ENCODE assay signal across 25 mouse cellular contexts in genomic region chr10:60432679-60433078, GRCm38 (mm10). TPM values are rescaled to one million over a fixed set of nuclear protein-coding genes. Genes with fewer than 3 reads are reported as not detected.
A peak's percentile ranks its signal among the peaks of the same experiment; 100 is the strongest.
DNase-seq lines count a peak whose midpoint lies in the region; ATAC-seq and TF ChIP-seq lines count a peak whose summit lies in the region.
"Had no signal": no experiment of that assay in that cellular context is flagged by ENCODE, and none has a peak within 500 bp of the region (broad histone marks: within the 10 kb centered on the region; RNA-seq: fewer than 3 reads in every experiment).

No protein-coding gene starts in this region.

- H3K9me3 ChIP-seq in embryonic facial prominence, embryonic 14.5 days (ENCODE audit: control insufficient read depth, low read length): no peaks in the 10 kb centered on the region
- no peaks in the 10 kb centered on the region for H3K9me3 ChIP-seq in embryonic facial prominence, embryonic 10.5 days
- H3K9me3 ChIP-seq in limb, embryonic 13.5 days: no peaks in the 10 kb centered on the region
- no peaks in the 10 kb centered on the region for H3K9me3 ChIP-seq in limb, embryonic 10.5 days (replicated peaks)
- no peaks in the 10 kb centered on the region for H3K9me3 ChIP-seq in limb, embryonic 14.5 days (ENCODE audit: control insufficient read depth, low read length)
- H3K9me3 ChIP-seq: embryonic facial prominence, embryonic 13.5 days; forebrain, embryonic 13.5 days; forebrain, embryonic 15.5 days had no signal

- H3K36me3 ChIP-seq in embryonic facial prominence, embryonic 14.5 days (ENCODE audit: control insufficient read depth, insufficient read depth, low read length): no peaks in the 10 kb centered on the region
- H3K36me3 ChIP-seq in embryonic facial prominence, embryonic 10.5 days (replicated peaks): no peaks in the 10 kb centered on the region
- no peaks in the 10 kb centered on the region for H3K36me3 ChIP-seq in limb, embryonic 13.5 days
- no peaks in the 10 kb centered on the region for H3K36me3 ChIP-seq in limb, embryonic 10.5 days
- H3K36me3 ChIP-seq in limb, embryonic 14.5 days (ENCODE audit: control insufficient read depth, insufficient read depth, low read length): no peaks in the 10 kb centered on the region
- H3K36me3 ChIP-seq: embryonic facial prominence, embryonic 13.5 days; forebrain, embryonic 15.5 days; G1E had no signal

- no peaks in the 10 kb centered on the region for H3K27me3 ChIP-seq in embryonic facial prominence, embryonic 14.5 days (replicated peaks; ENCODE audit: control insufficient read depth, insufficient read depth, low read length)
- H3K27me3 ChIP-seq in embryonic facial prominence, embryonic 10.5 days (replicated peaks; ENCODE audit: low read depth, poor library complexity, severe bottlenecking): peaks cover 8% of the 10 kb centered on the region; the same call in 1 of the 2 replicates
- 0 out of 2 replicates have a peak, but pooled peaks cover 7% of the 10 kb centered on the region for H3K27me3 ChIP-seq in limb, embryonic 13.5 days
- 0 out of 2 replicates have a peak, but pooled peaks cover 4% of the 10 kb centered on the region for H3K27me3 ChIP-seq in limb, embryonic 10.5 days (ENCODE audit: low read depth, poor library complexity, severe bottlenecking)
- H3K27me3 ChIP-seq in limb, embryonic 14.5 days (ENCODE audit: control insufficient read depth, insufficient read depth, low read length): no peaks in the 10 kb centered on the region
- H3K27me3 ChIP-seq: forebrain, embryonic 15.5 days had no signal

- no peak overlapping the region for H3K9ac ChIP-seq in embryonic facial prominence, embryonic 14.5 days (ENCODE audit: low read depth, low read length)
- no peak overlapping the region for H3K9ac ChIP-seq in limb, embryonic 13.5 days
- H3K9ac ChIP-seq in limb, embryonic 14.5 days (ENCODE audit: low read depth, low read length, severe bottlenecking): no peak overlapping the region
- H3K9ac ChIP-seq: embryonic facial prominence, embryonic 13.5 days; forebrain, embryonic 13.5 days; forebrain, embryonic 15.5 days; forebrain, postnatal 0 days had no signal

- 27% methylated on average over 4 of the region's 4 CpGs for WGBS in embryonic facial prominence, embryonic 14.5 days
- WGBS in embryonic facial prominence, embryonic 10.5 days: 27% methylated on average over 4 of the region's 4 CpGs
- 23% methylated on average over 4 of the region's 4 CpGs for WGBS in limb, embryonic 13.5 days
- 32% methylated on average over 4 of the region's 4 CpGs for WGBS in limb, embryonic 10.5 days
- 18% methylated on average over 4 of the region's 4 CpGs for WGBS in limb, embryonic 14.5 days

- peak; percentile 53; the same call in 1 of the 2 replicates for ATAC-seq in embryonic facial prominence, embryonic 14.5 days (ENCODE audit: low read depth)
- peak; percentile 61; the same call in 1 of the 2 replicates for ATAC-seq in limb, embryonic 13.5 days (ENCODE audit: low FRiP score, low read depth)
- peak; percentile 41; the same call in 1 of the 2 replicates for ATAC-seq in limb, embryonic 14.5 days (ENCODE audit: low FRiP score, low read depth)
- ATAC-seq in monocyte, adult 5-6 weeks (replicated peaks; ENCODE audit: insufficient number of reproducible peaks, low FRiP score, low TSS enrichment, poor library complexity, severe bottlenecking): no peak
- ATAC-seq: activated CD4-positive, CD25-positive, alpha-beta regulatory T cell, adult 4 months; CD4-positive, CD25-positive, alpha-beta regulatory T cell, adult 4 months; forebrain, embryonic 13.5 days; forebrain, embryonic 15.5 days; forebrain, postnatal 0 days; Patski had no signal

- peak; percentile 11 for DNase-seq in embryonic facial prominence, embryonic 14.5 days (ENCODE audit: low spot score)
- no peak for DNase-seq in embryonic facial prominence, embryonic 10.5 days (ENCODE audit: low spot score)
- no peak for DNase-seq in limb, embryonic 10.5 days (ENCODE audit: low spot score)
- no peak for DNase-seq in limb, embryonic 14.5 days (ENCODE audit: low spot score)
- DNase-seq: adrenal gland, adult 8-10 months; adrenal gland, postnatal 14 days; adrenal gland, postnatal 36 days; B cell, adult 2 months; cerebellum, adult 11-12 months; cerebellum, adult 2 months; cerebellum, adult 9-10 months; cerebellum, postnatal 10 days; cerebellum, postnatal 25 days; forebrain, postnatal 0 days had no signal

- H3K4me3 ChIP-seq in embryonic facial prominence, embryonic 14.5 days (ENCODE audit: low read depth, low read length): no peak overlapping the region
- no peak overlapping the region for H3K4me3 ChIP-seq in embryonic facial prominence, embryonic 10.5 days
- H3K4me3 ChIP-seq in limb, embryonic 13.5 days: no peak overlapping the region
- no peak overlapping the region for H3K4me3 ChIP-seq in limb, embryonic 10.5 days
- no peak overlapping the region for H3K4me3 ChIP-seq in limb, embryonic 14.5 days (replicated peaks; ENCODE audit: low read length)
- H3K4me3 ChIP-seq: embryonic facial prominence, embryonic 13.5 days; forebrain, embryonic 13.5 days; forebrain, embryonic 15.5 days had no signal

- no peaks in the 10 kb centered on the region for H3K4me1 ChIP-seq in embryonic facial prominence, embryonic 14.5 days (ENCODE audit: control insufficient read depth, insufficient read depth, low read length)
- H3K4me1 ChIP-seq in embryonic facial prominence, embryonic 10.5 days: peaks cover 6% of the 10 kb centered on the region
- no peaks in the 10 kb centered on the region for H3K4me1 ChIP-seq in limb, embryonic 13.5 days
- no peaks in the 10 kb centered on the region for H3K4me1 ChIP-seq in limb, embryonic 10.5 days
- H3K4me1 ChIP-seq in limb, embryonic 14.5 days (ENCODE audit: control insufficient read depth, insufficient read depth, low read length): no peaks in the 10 kb centered on the region
- H3K4me1 ChIP-seq: embryonic facial prominence, embryonic 13.5 days had no signal

- no peak overlapping the region for H3K27ac ChIP-seq in embryonic facial prominence, embryonic 14.5 days (replicated peaks; ENCODE audit: low read depth, low read length)
- no peak overlapping the region for H3K27ac ChIP-seq in embryonic facial prominence, embryonic 10.5 days (replicated peaks)
- H3K27ac ChIP-seq in limb, embryonic 13.5 days: no peak overlapping the region
- H3K27ac ChIP-seq in limb, embryonic 10.5 days: no peak overlapping the region
- H3K27ac ChIP-seq in limb, embryonic 14.5 days (replicated peaks; ENCODE audit: low read depth, low read length): no peak overlapping the region
- H3K27ac ChIP-seq: embryonic facial prominence, embryonic 13.5 days; forebrain, embryonic 13.5 days; forebrain, embryonic 15.5 days had no signal

- H3K4me2 ChIP-seq in embryonic facial prominence, embryonic 14.5 days (ENCODE audit: low read depth, low read length): no peak overlapping the region
- H3K4me2 ChIP-seq in limb, embryonic 13.5 days (replicated peaks): no peak overlapping the region
- no peak overlapping the region for H3K4me2 ChIP-seq in limb, embryonic 14.5 days (replicated peaks; ENCODE audit: low read depth, low read length, severe bottlenecking)
- H3K4me2 ChIP-seq: embryonic facial prominence, embryonic 13.5 days; forebrain, embryonic 13.5 days; forebrain, embryonic 15.5 days had no signal

- TF ChIP-seq POLR2A in limb, embryonic 14.5 days (IDR thresholded peaks at IDR 0.05; ENCODE audit: borderline replicate concordance, extremely low read depth, insufficient read depth, insufficient read length): no peak

RNA-seq across cellular contexts. Expression of gene Gm17455, which starts 33.2 kb away (rescaled TPM):
- polyA plus RNA-seq in embryonic facial prominence, embryonic 14.5 days (2014; fragmentation: Nextera tagmentation; extraction: Ambion mirVana): 1.4 and 1.7 TPM in 2 replicates
- 0.96 and 2.6 TPM in 2 replicates for polyA plus RNA-seq in embryonic facial prominence, embryonic 10.5 days (2016; fragmentation: Nextera tagmentation; extraction: Ambion mirVana)
- 0.79 and 1.0 TPM in 2 replicates for polyA plus RNA-seq in limb, embryonic 13.5 days (2015; fragmentation: Nextera tagmentation; extraction: Ambion mirVana)
- polyA plus RNA-seq in limb, embryonic 10.5 days (2016; fragmentation: Nextera tagmentation; extraction: Ambion mirVana): 0.53 and 0.65 TPM in 2 replicates
- polyA plus RNA-seq in limb, embryonic 14.5 days (2012; rRNA removed): 0.45 and 0.96 TPM in 2 replicates
- polyA plus RNA-seq in limb, embryonic 14.5 days (2014; fragmentation: Nextera tagmentation; extraction: Ambion mirVana): 0.51 and 2.8 TPM in 2 replicates
- not detected in 3 replicates for total RNA-seq in monocyte, adult 5-6 weeks (2017)
- total RNA-seq: adrenal gland, adult 18-20 months; adrenal gland, adult 8-10 months; adrenal gland, postnatal 14 days; adrenal gland, postnatal 36 days; CH12.LX; G1E had no signal
- polyA plus RNA-seq: G1E, Patski had no signal
